Mouse (Mus musculus) cortical plate, adult 2 months (tissue): ENCODE results near the gene Vmn2r23. TPM values are rescaled to one million over a fixed set of nuclear protein-coding genes. Genes with fewer than 3 reads are reported as not detected.
A peak's percentile ranks its signal among the peaks of the same experiment; 100 is the strongest.
"Not testable (repeated sequence)": the region's sequence is repeated elsewhere in the genome, so short reads cannot be mapped to it uniquely, and the experiment has no call there.

ENCODE experiments used
- H3K27ac ChIP-seq: fragments of 200-500 bp; 2 replicates; pipeline ENCODE4 v1.5.1; 2012; ENCODE audit warnings: low read length, control low read depth, inconsistent platforms; ENCODE audit not compliant: insufficient read depth
- H3K4me1 ChIP-seq: fragments of 200-500 bp; 2 replicates; pipeline ENCODE4 v1.6.1; 2011; ENCODE audit warnings: low read length; ENCODE audit not compliant: control insufficient read depth, insufficient read depth
- H3K4me3 ChIP-seq: fragments of 200-500 bp; 2 replicates; pipeline ENCODE4 v1.5.1; 2011; ENCODE audit warnings: mild to moderate bottlenecking, low read length, control low read depth; ENCODE audit not compliant: insufficient read depth
- CTCF ChIP-seq: fragments of 200-500 bp; IDR thresholded peaks from 2 replicates; pipeline ENCODE4 v1.5.1; 2011; ENCODE audit warnings: mild to moderate bottlenecking, control low read depth, low read length; ENCODE audit not compliant: insufficient read depth; ENCODE audit errors: extremely low read depth
- POLR2A ChIP-seq: fragments of 200-500 bp; IDR thresholded peaks from 2 replicates; pipeline ENCODE4 v1.6.1; 2011; ENCODE audit warnings: mild to moderate bottlenecking, low read length, control low read depth; ENCODE audit not compliant: insufficient read depth; ENCODE audit errors: extremely low read depth
- polyA plus RNA-seq: library from polyadenylated mRNA; depleted of rRNA; stranded (reverse); fragments of >200 nt; gene quantifications from 2 replicates; pipeline ENCODE4 v1.2.3, GENCODE M21; 2012; rRNA removed

Gene Vmn2r23
- not detected in 2 replicates for polyA plus RNA-seq

GRCm38 (mm10) chr6:123702370-123702769, at the start of gene Vmn2r23:
Gene Vmn2r23 (plus strand): TSS chr6:123702670.
- Histone ChIP-seq H3K27ac (no peak within 1 kb of the TSS), H3K4me3 (no peak within 1 kb of the TSS), H3K4me1 (no peaks in the 10 kb centered on the region)
- TF ChIP-seq POLR2A (no peak), CTCF (no peak)

- TF ChIP-seq POLR2A (no peak), CTCF (peak; percentile 15; the same call in 1 of the 2 replicates)
- no peak overlapping the region for H3K27ac ChIP-seq
Measured at GRCm38 (mm10) chr6:123657040-123657439, 45.4 kb upstream of the Vmn2r23 start.

GRCm38 (mm10) chr6:123696639-123697038, 5.8 kb upstream of the Vmn2r23 start:
- H3K4me1 ChIP-seq, H3K27ac ChIP-seq, H3K4me3 ChIP-seq: not testable (repeated sequence)

More at GRCm38 (mm10) chr6:123657040-123657439, 45.4 kb upstream of the Vmn2r23 start:
- H3K4me1 ChIP-seq: no peaks in the 10 kb centered on the region
- no peak overlapping the region for H3K4me3 ChIP-seq

- TF ChIP-seq POLR2A: no peak
- no peak for TF ChIP-seq CTCF
- H3K4me3 ChIP-seq: no peak overlapping the region
- no peak overlapping the region for H3K27ac ChIP-seq
- H3K4me1 ChIP-seq: no peaks in the 10 kb centered on the region
Measured at GRCm38 (mm10) chr6:123697213-123697612, 5.3 kb upstream of the Vmn2r23 start.

GRCm38 (mm10) chr6:123770031-123770430, 67.6 kb downstream of the Vmn2r23 start:
- Histone ChIP-seq H3K4me1 (no peaks in the 10 kb centered on the region), H3K27ac (no peak overlapping the region), H3K4me3 (no peak overlapping the region)
- TF ChIP-seq POLR2A (no peak), CTCF (no peak)

- Histone ChIP-seq H3K27ac (no peak within 1 kb of the TSS), H3K4me3 (no peak within 1 kb of the TSS), H3K4me1 (no peaks in the 10 kb centered on the region)
- no peak for TF ChIP-seq CTCF
- no peak for TF ChIP-seq POLR2A
Measured at GRCm38 (mm10) chr6:123778579-123778978, 76.1 kb downstream of the Vmn2r23 start, which contains the start of gene Vmn2r24. Gene Vmn2r24 (plus strand): TSS chr6:123778879.

GRCm38 (mm10) chr6:123784857-123785256, 82.4 kb downstream of the Vmn2r23 start:
- TF ChIP-seq POLR2A: no peak
- no peak for TF ChIP-seq CTCF
- H3K4me1 ChIP-seq: no peaks in the 10 kb centered on the region
- no peak overlapping the region for H3K27ac ChIP-seq
- H3K4me3 ChIP-seq: no peak overlapping the region

GRCm38 (mm10) chr6:123793746-123794145, 91.3 kb downstream of the Vmn2r23 start:
- H3K4me3 ChIP-seq: no peak overlapping the region
- no peak for TF ChIP-seq POLR2A
- TF ChIP-seq CTCF: no peak
- H3K4me1 ChIP-seq: no peaks in the 10 kb centered on the region
- no peak overlapping the region for H3K27ac ChIP-seq

Other genes with a start within 250 kb of the Vmn2r23 start
- not detected in 2 replicates for gene Vmn2r21, start 169.3 kb upstream of the Vmn2r23 start, polyA plus RNA-seq
- gene Vmn2r22, start 51.9 kb upstream of the Vmn2r23 start, polyA plus RNA-seq: not detected in 2 replicates
- gene Vmn2r24, start 76.2 kb downstream of the Vmn2r23 start, polyA plus RNA-seq: not detected in 2 replicates
- not detected in 2 replicates for gene Vmn2r25, start 150.8 kb downstream of the Vmn2r23 start, polyA plus RNA-seq